Mouse (Mus musculus) testis, adult 2 months (tissue): ENCODE measurements around the gene Cts8. TPM values are rescaled to one million over a fixed set of nuclear protein-coding genes. Genes with fewer than 3 reads are reported as not detected.

Experiments used
- H3K27ac ChIP-seq: fragments of 200-500 bp; 2 replicates; pipeline ENCODE4 v1.5.1; 2012; ENCODE audit warnings: low read depth, low read length; ENCODE audit not compliant: control insufficient read depth, insufficient read depth
- H3K27me3 ChIP-seq: fragments of 200-500 bp; 2 replicates; pipeline ENCODE4 v1.6.1; 2012; ENCODE audit warnings: mild to moderate bottlenecking, low read length, moderate library complexity; ENCODE audit not compliant: control insufficient read depth, insufficient read depth
- H3K36me3 ChIP-seq: fragments of 200-500 bp; 2 replicates; pipeline ENCODE4 v1.6.1; 2012; ENCODE audit warnings: mild to moderate bottlenecking, low read length; ENCODE audit not compliant: control insufficient read depth, insufficient read depth
- H3K4me1 ChIP-seq: fragments of 200-500 bp; 2 replicates; pipeline ENCODE4 v1.6.1; 2012; ENCODE audit warnings: low read length; ENCODE audit not compliant: control insufficient read depth, insufficient read depth
- H3K4me3 ChIP-seq: fragments of 200-500 bp; 2 replicates; pipeline ENCODE4 v1.5.1; 2012; ENCODE audit warnings: low read depth, mild to moderate bottlenecking, low read length, moderate library complexity, mixed read lengths; ENCODE audit not compliant: control insufficient read depth
- CTCF ChIP-seq: fragments of 200-500 bp; IDR thresholded peaks from 2 replicates; pipeline ENCODE4 v1.5.1; 2012; ENCODE audit warnings: low read depth, mild to moderate bottlenecking, inconsistent platforms, low read length, moderate library complexity; ENCODE audit not compliant: control insufficient read depth, insufficient read depth, insufficient replicate concordance
- POLR2A ChIP-seq: fragments of 200-500 bp; IDR thresholded peaks from 2 replicates; pipeline ENCODE4 v1.6.1; 2012; ENCODE audit warnings: low read depth, mild to moderate bottlenecking, inconsistent platforms, low read length, moderate library complexity; ENCODE audit not compliant: control insufficient read depth
- polyA plus RNA-seq: library from polyadenylated mRNA; depleted of rRNA; stranded (reverse); fragments of >200 nt; gene quantifications from 2 replicates; pipeline ENCODE4 v1.2.3, GENCODE M21; 2012; rRNA removed

Cts8 gene
- polyA plus RNA-seq, result not detected in 2 replicates

DNA sequence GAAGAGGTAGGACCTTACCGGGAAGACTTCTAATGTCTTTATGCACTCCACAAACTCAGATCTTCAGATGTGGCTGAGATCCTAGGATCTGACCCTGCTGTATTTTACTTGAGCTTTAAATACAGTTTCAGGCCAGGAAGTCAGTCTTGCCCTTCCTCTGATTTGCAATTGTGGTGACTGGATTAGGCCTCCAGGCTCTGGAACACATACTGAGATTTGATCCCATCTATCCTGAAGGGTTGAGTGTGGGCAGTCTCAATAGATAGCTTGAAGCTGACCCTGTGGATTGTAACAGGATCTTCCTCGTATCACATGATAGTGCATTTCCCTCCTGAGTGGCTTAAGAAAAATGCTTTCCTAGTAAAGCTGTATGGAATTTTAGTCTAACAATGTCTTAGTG is at the start of gene Cts8:
TSS of gene Cts8 (minus strand) at position 101 of the 400 bp plus-strand sequence.
- Histone ChIP-seq H3K4me1 (no peaks in the 10 kb centered on the region), H3K36me3 (no peaks in the 10 kb centered on the region), H3K27me3 (no peaks in the 10 kb centered on the region), H3K27ac (no peak within 1 kb of the TSS), H3K4me3 (no peak within 1 kb of the TSS)
- TF ChIP-seq CTCF (no peak), POLR2A (no peak)

DNA sequence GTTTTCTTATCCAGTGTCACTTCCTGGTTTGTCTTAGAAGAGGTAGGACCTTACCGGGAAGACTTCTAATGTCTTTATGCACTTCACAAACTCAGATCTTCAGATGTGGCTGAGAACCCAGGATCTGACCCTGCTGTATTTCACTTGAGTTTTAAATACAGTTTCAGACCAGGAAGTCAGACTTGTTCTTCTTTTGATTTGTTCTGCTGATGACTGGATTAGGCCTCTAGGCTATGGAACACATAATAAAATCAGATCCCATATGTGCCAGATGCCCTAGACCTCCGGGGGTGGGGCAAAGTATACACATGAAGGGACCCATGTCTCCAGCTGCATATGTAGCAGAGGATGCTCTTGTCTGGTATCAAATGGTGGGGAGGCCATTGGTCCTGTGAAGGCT is 33.6 kb upstream of the Cts8 start, which contains the start of gene Gm49398:
TSS of gene Gm49398 (minus strand) at position 101 of the 400 bp plus-strand sequence.
- Histone ChIP-seq H3K4me1 (no peaks in the 10 kb centered on the region), H3K27me3 (no peaks in the 10 kb centered on the region), H3K27ac (no peak within 1 kb of the TSS), H3K4me3 (no peak within 1 kb of the TSS), H3K36me3 (no peaks in the 10 kb centered on the region)
- no peak for TF ChIP-seq POLR2A
- TF ChIP-seq CTCF, result no peak

DNA sequence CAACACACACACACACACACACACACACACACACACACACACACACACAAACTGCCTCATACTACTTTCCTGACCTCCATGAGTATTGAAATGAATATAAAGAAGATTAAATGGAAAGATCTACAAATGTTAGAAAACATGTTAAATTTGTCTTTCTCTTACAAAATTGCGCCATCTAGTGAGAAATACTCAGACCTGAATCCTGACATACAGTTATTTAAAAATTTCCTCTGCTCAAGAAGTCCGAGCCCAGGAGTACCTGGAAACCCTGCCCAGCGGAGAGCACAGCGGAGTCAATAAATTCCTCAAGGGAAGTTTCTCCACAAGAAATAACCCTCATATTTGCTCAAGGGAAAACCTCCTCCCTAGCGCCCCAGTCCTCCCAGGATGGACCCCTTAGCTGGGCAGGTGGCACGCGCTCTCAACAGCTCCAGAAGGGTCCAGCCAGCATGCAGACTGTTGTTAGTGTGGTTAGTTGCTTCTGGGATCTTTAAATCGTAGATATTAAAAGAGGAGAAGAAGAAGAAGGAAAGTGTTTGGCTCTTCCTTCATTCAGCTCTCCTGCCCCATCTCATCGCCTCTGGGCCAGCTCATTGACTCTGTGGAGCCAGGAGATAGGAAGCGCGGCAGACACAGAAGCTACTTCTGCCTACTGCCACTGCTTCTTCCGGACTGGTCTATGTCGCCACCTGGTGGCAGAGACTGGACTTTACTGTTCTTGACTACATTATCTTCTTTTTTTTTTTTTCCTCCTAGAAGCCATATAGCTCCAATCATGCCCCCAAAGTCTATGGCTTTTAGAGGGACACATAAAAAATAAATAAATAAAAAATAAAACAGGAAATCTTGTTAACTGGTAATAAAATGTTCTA is 13.8 kb downstream of the Cts8 start:
- H3K27ac ChIP-seq, result no peak overlapping the region
- H3K4me1 ChIP-seq, result no peaks in the 10 kb centered on the region
- TF ChIP-seq POLR2A (no peak), CTCF (peak; percentile 59; the same call in 1 of the 2 replicates)
- H3K36me3 ChIP-seq, result no peaks in the 10 kb centered on the region
- no peak overlapping the region for H3K4me3 ChIP-seq
- H3K27me3 ChIP-seq, result no peaks in the 10 kb centered on the region

DNA sequence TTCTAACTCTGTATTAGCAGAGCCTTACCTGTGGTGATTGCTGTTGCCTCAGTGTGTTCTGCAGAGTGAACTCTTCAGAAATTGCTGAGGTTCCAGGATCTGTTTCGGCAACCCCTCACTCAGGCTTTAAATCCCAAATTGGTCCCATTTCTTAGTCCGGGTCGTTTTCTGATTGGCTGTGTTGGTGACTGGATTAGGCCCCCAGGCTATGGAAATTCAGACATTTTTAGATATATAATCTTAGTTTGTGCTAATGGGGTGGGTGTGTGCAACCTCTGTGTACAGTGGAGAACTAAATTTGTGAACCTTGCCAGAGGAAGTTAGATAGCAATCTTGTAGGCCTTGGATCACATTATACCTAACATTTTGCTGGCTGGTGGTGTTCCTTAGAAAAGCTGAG is 51.8 kb downstream of the Cts8 start, which contains the start of gene Cts6:
TSS of gene Cts6 (minus strand) at position 101 of the 400 bp plus-strand sequence.
- Histone ChIP-seq H3K27me3 (no peaks in the 10 kb centered on the region), H3K4me1 (no peaks in the 10 kb centered on the region), H3K4me3 (no peak within 1 kb of the TSS), H3K27ac (no peak within 1 kb of the TSS), H3K36me3 (no peaks in the 10 kb centered on the region)
- no peak for TF ChIP-seq POLR2A
- TF ChIP-seq CTCF, result no peak

Other genes starting within 250 kb of the Cts8 start
- not detected in 2 replicates for gene Ctsj, start 249.4 kb downstream of the Cts8 start, polyA plus RNA-seq
- not detected in 2 replicates for gene Ctsq, start 214.7 kb downstream of the Cts8 start, polyA plus RNA-seq
- not detected in 2 replicates for gene Ctsr, start 91.1 kb downstream of the Cts8 start, polyA plus RNA-seq
- not detected in 2 replicates for gene Cts6, start 51.9 kb downstream of the Cts8 start, polyA plus RNA-seq
- gene Gm49398, start 33.5 kb upstream of the Cts8 start, polyA plus RNA-seq, result not detected in 2 replicates
- gene Cts7, start 102.8 kb upstream of the Cts8 start, polyA plus RNA-seq, result not detected in 2 replicates